Mouse (Mus musculus) limb, embryonic 12.5 days (tissue): ENCODE results near the gene Fen1. TPM values are rescaled to one million over a fixed set of nuclear protein-coding genes. Genes with fewer than 3 reads are reported as not detected.
"Not testable (repeated sequence)": the region's sequence is repeated elsewhere in the genome, so short reads cannot be mapped to it uniquely, and the experiment has no call there.

Experiments used
- ATAC-seq: fragments of 200-750 bp; cut with Nextera tagmentation; 2 replicates; pipeline ENCODE4 v1.8.0; 2017; ENCODE audit warnings: low read depth, moderate TSS enrichment; ENCODE audit not compliant: insufficient number of reproducible peaks, insufficient read depth, low FRiP score, low TSS enrichment
- H3K27ac ChIP-seq: fragments of 300-500 bp; sonication (generic); 2 replicates; pipeline ENCODE4 v1.5.1; 2016; ENCODE audit warnings: mild to moderate bottlenecking, moderate library complexity
- H3K27me3 ChIP-seq: fragments of 300-500 bp; sonication (generic); 2 replicates; pipeline ENCODE4 v1.6.1; 2016; ENCODE audit warnings: mild to moderate bottlenecking, moderate library complexity
- H3K36me3 ChIP-seq: fragments of 300-500 bp; sonication (generic); 2 replicates; pipeline ENCODE4 v1.6.1; 2016; ENCODE audit warnings: mild to moderate bottlenecking, moderate library complexity
- H3K4me1 ChIP-seq: fragments of 300-500 bp; sonication (generic); replicated peaks from 2 replicates; pipeline ENCODE4 v1.6.1; 2016
- H3K4me2 ChIP-seq: fragments of 300-500 bp; sonication (generic); 2 replicates; pipeline ENCODE4 v1.6.1; 2016; ENCODE audit warnings: mild to moderate bottlenecking, moderate library complexity
- H3K4me3 ChIP-seq: fragments of 300-500 bp; sonication (generic); replicated peaks from 2 replicates; pipeline ENCODE4 v1.5.1; 2016; ENCODE audit warnings: mild to moderate bottlenecking
- H3K9ac ChIP-seq: fragments of 300-500 bp; sonication (generic); replicated peaks from 2 replicates; pipeline ENCODE4 v1.6.1; 2016; ENCODE audit warnings: mild to moderate bottlenecking, moderate library complexity
- H3K9me3 ChIP-seq: fragments of 300-500 bp; sonication (generic); 2 replicates; pipeline ENCODE4 v1.6.1; 2016; ENCODE audit warnings: mild to moderate bottlenecking, moderate library complexity
- WGBS: fragments of 180-500 bp; shearing (Covaris S2); methylation state at CpG from one replicate; pipeline ENCODE4 v1.1.7; 2016; 5-methylcytosine and 5-hydroxymethylcytosine counted together
- polyA plus RNA-seq: library from polyadenylated mRNA; unstranded; fragments of >200 nt; fragmentation: Nextera tagmentation; extraction: Ambion mirVana; gene quantifications from 2 replicates; pipeline ENCODE4 v1.2.1, GENCODE M21; 2016

Gene Fen1
- polyA plus RNA-seq, 1 experiment from 2014 or later, result 115 TPM

GRCm38 (mm10) chr19:10176941-10177372 is 27.0 kb downstream of the Fen1 start:
- ATAC-seq, result no peak
- WGBS, result 73% methylated on average over 7 of the region's 7 CpGs

GRCm38 (mm10) chr19:10176477-10176876 is 27.5 kb downstream of the Fen1 start:
- Histone ChIP-seq H3K4me1 (no peaks in the 10 kb centered on the region), H3K27me3 (no peaks in the 10 kb centered on the region), H3K27ac (no peak overlapping the region), H3K9ac (no peak overlapping the region), H3K4me2 (no peak overlapping the region), H3K36me3 (no peaks in the 10 kb centered on the region), H3K4me3 (no peak overlapping the region), H3K9me3 (no peaks in the 10 kb centered on the region)
- no peak for ATAC-seq
- 72% methylated on average over 1 of the region's 1 CpGs for WGBS

More at GRCm38 (mm10) chr19:10176941-10177372, 27.0 kb downstream of the Fen1 start:
- no peaks in the 10 kb centered on the region for H3K4me1 ChIP-seq
- no peaks in the 10 kb centered on the region for H3K36me3 ChIP-seq
- H3K9ac ChIP-seq, result no peak overlapping the region
- H3K27me3 ChIP-seq, result no peaks in the 10 kb centered on the region
- H3K4me2 ChIP-seq, result no peak overlapping the region
- no peak overlapping the region for H3K27ac ChIP-seq
- no peak overlapping the region for H3K4me3 ChIP-seq
- H3K9me3 ChIP-seq, result no peaks in the 10 kb centered on the region

DNA sequence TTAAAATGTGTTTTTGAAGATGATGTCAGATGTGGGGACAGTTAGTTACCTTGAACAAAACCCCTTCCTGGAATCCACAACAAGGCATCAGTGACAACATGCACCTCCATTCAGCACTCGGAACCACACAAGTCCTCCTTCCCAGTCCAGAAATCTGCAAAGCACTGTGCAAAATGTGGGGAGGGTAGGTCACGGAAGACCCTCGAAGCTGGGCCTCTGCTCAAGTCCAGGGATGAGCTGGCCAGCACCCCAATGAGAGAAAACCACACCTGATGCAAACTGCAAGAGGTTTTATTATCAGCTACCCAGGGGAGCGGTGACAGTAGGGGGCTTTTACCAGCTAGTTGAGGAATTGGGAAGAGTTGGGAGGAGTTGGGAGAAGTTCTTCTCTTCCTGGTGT is 29.0 kb downstream of the Fen1 start:
- H3K27ac ChIP-seq, result no peak overlapping the region
- no peaks in the 10 kb centered on the region for H3K27me3 ChIP-seq
- no peak overlapping the region for H3K9ac ChIP-seq
- WGBS, result 65% methylated on average over 4 of the region's 4 CpGs
- no peak for ATAC-seq
- no peaks in the 10 kb centered on the region for H3K9me3 ChIP-seq
- no peak overlapping the region for H3K4me2 ChIP-seq
- no peaks in the 10 kb centered on the region for H3K4me1 ChIP-seq
- no peaks in the 10 kb centered on the region for H3K36me3 ChIP-seq
- no peak overlapping the region for H3K4me3 ChIP-seq

DNA sequence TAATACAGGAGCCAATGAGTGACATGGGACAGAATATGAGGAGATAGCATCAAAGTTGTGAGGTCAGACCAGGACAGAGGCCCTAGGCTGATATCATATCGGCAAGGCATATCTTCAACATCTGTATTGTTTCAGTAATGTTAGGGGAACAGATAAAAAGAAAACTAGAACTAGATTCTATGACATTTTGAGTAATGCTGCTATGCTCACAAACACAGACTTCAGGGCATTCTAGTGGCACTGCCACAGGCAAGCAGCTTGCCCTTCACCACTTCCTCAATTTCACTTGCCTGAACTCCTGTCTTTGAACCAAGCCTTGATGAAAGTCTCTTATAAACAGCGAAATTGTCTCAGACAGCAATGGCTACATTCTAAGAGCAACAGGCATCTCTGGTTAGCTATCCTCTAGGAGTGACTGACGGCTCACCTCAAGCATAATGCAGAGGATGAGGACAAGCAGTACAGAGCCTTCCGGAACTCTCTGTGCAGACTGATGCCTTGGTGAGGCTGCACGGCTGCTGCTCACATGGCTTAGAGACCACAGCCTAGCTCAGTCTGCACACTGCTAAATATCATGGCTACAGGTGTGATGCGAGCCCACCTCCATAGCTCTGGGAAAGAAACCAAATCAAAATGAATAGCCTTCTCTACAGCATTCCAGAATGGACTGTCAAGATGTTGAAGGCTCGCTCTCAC is 30.0 kb downstream of the Fen1 start:
- no peak overlapping the region for H3K27ac ChIP-seq
- H3K9me3 ChIP-seq, result no peaks in the 10 kb centered on the region
- H3K4me1 ChIP-seq, result no peaks in the 10 kb centered on the region
- H3K4me3 ChIP-seq, result no peak overlapping the region
- no peaks in the 10 kb centered on the region for H3K36me3 ChIP-seq
- H3K9ac ChIP-seq, result no peak overlapping the region
- no peaks in the 10 kb centered on the region for H3K27me3 ChIP-seq
- H3K4me2 ChIP-seq, result no peak overlapping the region
- WGBS, result 89% methylated on average over 7 of the region's 7 CpGs
- no peak for ATAC-seq

GRCm38 (mm10) chr19:10173116-10173718 is 30.8 kb downstream of the Fen1 start:
- H3K9me3 ChIP-seq, result no peaks in the 10 kb centered on the region
- no peak overlapping the region for H3K27ac ChIP-seq
- ATAC-seq, result no peak
- H3K4me1 ChIP-seq, result no peaks in the 10 kb centered on the region
- H3K4me2 ChIP-seq, result no peak overlapping the region
- no peak overlapping the region for H3K9ac ChIP-seq
- no peaks in the 10 kb centered on the region for H3K36me3 ChIP-seq
- H3K27me3 ChIP-seq, result no peaks in the 10 kb centered on the region
- 81% methylated on average over 5 of the region's 5 CpGs for WGBS
- no peak overlapping the region for H3K4me3 ChIP-seq

GRCm38 (mm10) chr19:10171846-10172245 is 32.1 kb downstream of the Fen1 start:
- Histone ChIP-seq H3K4me1 (no peaks in the 10 kb centered on the region), H3K4me2 (no peak overlapping the region), H3K27ac (no peak overlapping the region), H3K36me3 (no peaks in the 10 kb centered on the region), H3K4me3 (no peak overlapping the region), H3K27me3 (no peaks in the 10 kb centered on the region), H3K9me3 (no peaks in the 10 kb centered on the region), H3K9ac (no peak overlapping the region)
- no peak for ATAC-seq

GRCm38 (mm10) chr19:10171359-10171758 is 32.6 kb downstream of the Fen1 start:
- no peak overlapping the region for H3K4me3 ChIP-seq

GRCm38 (mm10) chr19:10170466-10170865 is 33.5 kb downstream of the Fen1 start:
- H3K4me1 ChIP-seq, result no peaks in the 10 kb centered on the region
- no peak overlapping the region for H3K4me3 ChIP-seq
- no peak overlapping the region for H3K4me2 ChIP-seq
- H3K36me3 ChIP-seq, result no peaks in the 10 kb centered on the region
- H3K9me3 ChIP-seq, result no peaks in the 10 kb centered on the region
- no peak for ATAC-seq
- H3K27ac ChIP-seq, result no peak overlapping the region
- 36% methylated on average over 1 of the region's 1 CpGs for WGBS
- no peaks in the 10 kb centered on the region for H3K27me3 ChIP-seq
- H3K9ac ChIP-seq, result no peak overlapping the region

More at GRCm38 (mm10) chr19:10171359-10171758, 32.6 kb downstream of the Fen1 start:
- H3K9me3 ChIP-seq, result no peaks in the 10 kb centered on the region
- H3K36me3 ChIP-seq, result no peaks in the 10 kb centered on the region
- ATAC-seq, result no peak
- no peak overlapping the region for H3K27ac ChIP-seq
- H3K9ac ChIP-seq, result no peak overlapping the region
- no peak overlapping the region for H3K4me2 ChIP-seq
- 79% methylated on average over 7 of the region's 7 CpGs for WGBS
- no peaks in the 10 kb centered on the region for H3K27me3 ChIP-seq
- no peaks in the 10 kb centered on the region for H3K4me1 ChIP-seq

- 90% methylated on average over 3 of the region's 3 CpGs for WGBS
- not testable (repeated sequence) for H3K36me3 ChIP-seq, ATAC-seq
Measured at GRCm38 (mm10) chr19:10169692-10170330, 34.2 kb downstream of the Fen1 start.

GRCm38 (mm10) chr19:10169179-10169578 is 34.8 kb downstream of the Fen1 start:
- Histone ChIP-seq H3K9ac (no peak overlapping the region), H3K36me3 (no peaks in the 10 kb centered on the region), H3K4me3 (no peak overlapping the region), H3K27ac (no peak overlapping the region), H3K4me2 (no peak overlapping the region), H3K4me1 (no peaks in the 10 kb centered on the region), H3K27me3 (no peaks in the 10 kb centered on the region), H3K9me3 (no peaks in the 10 kb centered on the region)
- ATAC-seq, result no peak

More at GRCm38 (mm10) chr19:10169692-10170330, 34.2 kb downstream of the Fen1 start:
- H3K9ac ChIP-seq, H3K27me3 ChIP-seq, H3K4me2 ChIP-seq, H3K4me1 ChIP-seq, H3K27ac ChIP-seq, H3K9me3 ChIP-seq, H3K4me3 ChIP-seq: not testable (repeated sequence)

GRCm38 (mm10) chr19:10168441-10168840 is 35.5 kb downstream of the Fen1 start:
- WGBS, result 89% methylated on average over 3 of the region's 3 CpGs
- no peaks in the 10 kb centered on the region for H3K4me1 ChIP-seq
- no peak overlapping the region for H3K9ac ChIP-seq
- H3K4me2 ChIP-seq, result no peak overlapping the region
- ATAC-seq, result no peak
- H3K4me3 ChIP-seq, result no peak overlapping the region
- no peaks in the 10 kb centered on the region for H3K36me3 ChIP-seq
- no peaks in the 10 kb centered on the region for H3K9me3 ChIP-seq
- no peak overlapping the region for H3K27ac ChIP-seq
- no peaks in the 10 kb centered on the region for H3K27me3 ChIP-seq
